Mouse (Mus musculus) erythroblast, adult 5-6 weeks (primary cell): ENCODE results near the gene Ttc30b. TPM values are rescaled to one million over a fixed set of nuclear protein-coding genes. Genes with fewer than 3 reads are reported as not detected.
"Not testable (repeated sequence)": the region's sequence is repeated elsewhere in the genome, so short reads cannot be mapped to it uniquely, and the experiment has no call there.

Experiments
- ATAC-seq: replicated peaks from 2 replicates; pipeline ENCODE4 v1.8.0; 2016; ENCODE audit warnings: moderate number of reproducible peaks, mild to moderate bottlenecking, moderate TSS enrichment, inconsistent platforms; ENCODE audit not compliant: poor library complexity, low FRiP score, severe bottlenecking
- total RNA-seq, 2 experiments: library from RNA; stranded (forward) in 1 of 2; stranded (reverse) in 1 of 2; fragments of 150-400 nt in 1 of 2; fragments of 200-764, 138-1000 nt in 1 of 2; gene quantifications; 2 replicates each; pipeline versions ENCODE4 v1.2.3 to v1.2.4; 2015 to 2017; ENCODE audit warnings: low replicate concordance in 2 of 2

The Ttc30b gene
- total RNA-seq (2015; ENCODE audit: low replicate concordance): 0.84 TPM in 1 of 2 replicates, not detected in the other
- 0.84 TPM in 1 of 2 replicates, not detected in the other for total RNA-seq (2017; ENCODE audit: low replicate concordance)

- ATAC-seq: peak; percentile 78
Observed at GRCm38 (mm10) chr2:75938117-75939063, at the start of gene Ttc30b. Gene Ttc30b (minus strand): TSS chr2:75938585.

- no peak for ATAC-seq
Observed at GRCm38 (mm10) chr2:75987739-75988138, 49.4 kb upstream of the Ttc30b start.

GRCm38 (mm10) chr2:75985124-75985523 is 46.7 kb upstream of the Ttc30b start:
- no peak for ATAC-seq

GRCm38 (mm10) chr2:75983847-75984246 is 45.5 kb upstream of the Ttc30b start:
- ATAC-seq: no peak

GRCm38 (mm10) chr2:75983091-75983490 is 44.7 kb upstream of the Ttc30b start:
- no peak for ATAC-seq

- ATAC-seq: no peak
Observed at GRCm38 (mm10) chr2:75982626-75983025, 44.2 kb upstream of the Ttc30b start.

GRCm38 (mm10) chr2:75981440-75982081 is 43.2 kb upstream of the Ttc30b start, which contains the start of gene Ttc30a1:
Gene Ttc30a1 (minus strand): TSS chr2:75981967.
- ATAC-seq: peak; percentile 63

- ATAC-seq: not testable (repeated sequence)
Observed at GRCm38 (mm10) chr2:75980933-75981439, 42.6 kb upstream of the Ttc30b start.

- ATAC-seq: peak; percentile 52
Observed at GRCm38 (mm10) chr2:75977752-75978368, 39.5 kb upstream of the Ttc30b start, which contains the start of gene Ttc30a2. Gene Ttc30a2 (minus strand): TSS chr2:75978170.

- not testable (repeated sequence) for ATAC-seq
Observed at GRCm38 (mm10) chr2:75976070-75976469, 37.7 kb upstream of the Ttc30b start.

GRCm38 (mm10) chr2:75974131-75974530 is 35.7 kb upstream of the Ttc30b start:
- no peak for ATAC-seq

- no peak for ATAC-seq
Observed at GRCm38 (mm10) chr2:75964972-75965371, 26.6 kb upstream of the Ttc30b start.

- ATAC-seq: no peak
Observed at GRCm38 (mm10) chr2:75964512-75964911, 26.1 kb upstream of the Ttc30b start.

- no peak for ATAC-seq
Observed at GRCm38 (mm10) chr2:75964051-75964450, 25.7 kb upstream of the Ttc30b start.

GRCm38 (mm10) chr2:75963211-75963840 is 24.9 kb upstream of the Ttc30b start:
- no peak for ATAC-seq

GRCm38 (mm10) chr2:75960366-75961330 is 22.3 kb upstream of the Ttc30b start:
- ATAC-seq: no peak

GRCm38 (mm10) chr2:75959850-75960365 is 21.5 kb upstream of the Ttc30b start:
- ATAC-seq: no peak

GRCm38 (mm10) chr2:75959183-75959849 is 20.9 kb upstream of the Ttc30b start:
- no peak for ATAC-seq
